Mouse (Mus musculus) testis, postnatal 10 days (tissue): ENCODE results near the gene Wnt10b.
"Not testable (repeated sequence)": the region's sequence is repeated elsewhere in the genome, so short reads cannot be mapped to it uniquely, and the experiment has no call there.

Experiments used
- DNase-seq: peaks from one replicate; pipeline ENCODE4 v3.0.0; 2021; ENCODE audit warnings: low spot score

Gene Wnt10b

GRCm38 (mm10) chr15:98772511-98773211 lies 5.3 kb downstream of the Wnt10b start:
- peak; percentile 52 for DNase-seq

- DNase-seq, result no peak
These were observed 6.0 kb downstream of the Wnt10b start for GRCm38 (mm10) chr15:98771813-98772425.

- no peak for DNase-seq
These were observed 9.7 kb downstream of the Wnt10b start for GRCm38 (mm10) chr15:98768259-98768658.

GRCm38 (mm10) chr15:98765929-98766328 lies 12.0 kb downstream of the Wnt10b start:
- no peak for DNase-seq

DNA sequence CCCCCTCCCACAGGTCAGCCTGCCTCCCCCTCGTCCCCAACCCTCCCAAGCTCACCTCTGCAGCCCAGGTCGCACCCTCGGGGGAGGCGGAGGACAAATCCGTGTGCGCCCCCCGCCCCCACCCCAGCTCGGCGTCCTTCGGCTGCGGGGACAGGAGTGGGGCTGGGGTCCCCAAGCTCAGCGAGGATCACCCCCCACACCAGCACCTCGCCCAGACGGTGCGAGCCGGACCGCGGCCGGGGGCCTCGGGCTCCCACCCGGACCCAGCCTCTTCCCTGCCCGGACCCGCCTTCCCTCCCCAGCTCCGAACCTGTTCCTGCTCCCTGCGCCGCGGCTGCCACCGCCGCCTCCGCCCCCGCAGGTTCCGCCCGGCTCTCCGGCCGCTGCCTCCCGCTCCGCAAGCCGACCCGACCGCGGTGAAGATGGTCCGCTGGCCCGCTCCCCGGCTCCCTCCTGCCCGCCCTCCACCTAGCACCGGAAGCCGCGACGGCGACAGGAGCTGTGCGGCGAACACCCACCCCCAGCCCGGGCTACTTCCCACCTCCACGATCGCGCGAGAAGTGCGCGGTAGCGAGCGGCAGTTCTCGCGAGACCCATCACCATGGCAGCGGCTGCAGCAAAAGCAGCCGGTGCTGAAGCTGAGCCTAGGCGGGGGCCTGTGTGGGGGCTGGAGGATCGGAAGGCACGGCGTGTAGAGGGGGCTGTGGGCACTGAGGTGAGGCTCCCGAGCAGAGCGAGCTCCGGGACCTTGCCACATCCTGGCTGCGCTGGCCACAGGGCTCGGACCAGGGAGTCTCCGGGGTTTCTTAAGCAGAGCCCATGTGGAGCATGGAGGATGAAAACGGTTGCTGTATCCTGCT lies 15.1 kb downstream of the Wnt10b start, which contains the start of gene Arf3:
Arf3 (minus strand) TSS at position 545 of the 860 bp plus-strand sequence.
- DNase-seq, result peak; percentile 97

DNA sequence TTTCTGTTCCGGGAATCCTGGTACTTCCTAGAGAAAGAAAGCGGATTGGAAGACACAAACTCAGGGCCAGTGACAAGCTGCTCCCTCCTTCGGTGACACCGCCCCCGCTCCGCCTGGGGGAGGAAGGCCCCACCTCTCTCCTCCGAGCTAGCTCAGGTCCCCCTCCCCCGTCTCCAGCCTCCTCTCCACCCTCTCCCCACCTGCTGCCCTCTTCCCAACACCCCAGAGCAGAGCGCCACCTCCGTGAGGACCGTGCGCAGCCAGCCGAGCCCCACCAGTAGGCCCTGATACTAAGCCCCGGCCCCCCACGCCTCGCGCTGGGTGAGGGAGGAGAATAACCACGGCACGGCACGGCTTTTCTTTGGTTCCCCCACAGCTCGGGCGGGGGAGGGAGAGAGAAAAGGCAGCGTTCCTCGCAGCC lies 15.7 kb downstream of the Wnt10b start:
- DNase-seq, result peak; percentile 91

- no peak for DNase-seq
These were observed 23.8 kb downstream of the Wnt10b start for GRCm38 (mm10) chr15:98754125-98754524.

GRCm38 (mm10) chr15:98753021-98753423 lies 24.9 kb downstream of the Wnt10b start:
- DNase-seq, result no peak

DNA sequence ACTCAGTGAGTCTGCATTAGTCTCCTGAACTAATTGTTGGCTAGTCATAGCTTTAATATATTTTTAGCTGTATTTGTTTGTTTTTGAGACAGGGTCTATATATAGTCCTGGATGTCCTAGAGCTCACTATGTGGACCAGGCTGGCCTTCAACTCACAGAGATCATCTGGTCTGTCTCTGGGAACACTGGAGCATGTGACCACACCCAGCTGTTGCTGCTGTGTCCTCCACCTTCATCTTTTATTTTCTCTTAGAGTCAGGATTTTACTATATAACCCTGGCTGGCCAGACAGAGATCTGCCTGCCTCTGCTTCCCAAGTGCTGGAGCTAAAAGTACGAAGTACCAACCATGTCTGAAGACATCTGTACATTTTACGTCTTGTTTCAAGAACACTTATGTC lies 28.9 kb downstream of the Wnt10b start:
- no peak for DNase-seq

- DNase-seq, result no peak
These were observed 30.7 kb downstream of the Wnt10b start for GRCm38 (mm10) chr15:98747296-98747695.

DNA sequence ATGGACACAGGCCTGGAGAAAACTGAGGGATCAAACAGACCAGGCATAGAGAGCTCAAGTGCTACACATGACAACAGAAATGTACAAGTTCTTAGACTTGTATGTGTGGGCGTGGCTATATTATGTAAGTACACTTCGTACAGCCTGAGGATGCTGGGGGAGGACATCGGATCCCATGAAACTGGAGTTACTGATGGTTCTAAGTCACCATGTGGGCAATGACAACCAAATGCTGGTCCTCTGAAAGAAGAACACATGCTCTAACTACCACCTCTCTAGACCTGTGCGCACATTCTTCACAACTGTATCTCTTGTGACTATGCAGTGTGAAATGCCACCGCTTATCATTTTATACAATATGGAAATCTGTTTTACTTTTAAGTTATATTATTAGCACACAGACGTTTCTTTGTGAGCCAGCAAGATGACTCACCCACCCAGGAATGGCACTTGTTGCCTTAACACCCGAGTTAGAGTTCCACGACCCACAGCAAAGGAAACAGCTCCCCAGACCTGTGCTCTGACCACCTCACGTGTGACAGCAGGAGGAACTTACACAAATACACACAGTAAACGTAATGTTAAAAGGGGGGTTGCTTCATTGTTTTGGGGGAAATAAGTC lies 31.5 kb downstream of the Wnt10b start:
- DNase-seq, result no peak

GRCm38 (mm10) chr15:98743863-98744262 lies 34.1 kb downstream of the Wnt10b start:
- DNase-seq, result not testable (repeated sequence)

DNA sequence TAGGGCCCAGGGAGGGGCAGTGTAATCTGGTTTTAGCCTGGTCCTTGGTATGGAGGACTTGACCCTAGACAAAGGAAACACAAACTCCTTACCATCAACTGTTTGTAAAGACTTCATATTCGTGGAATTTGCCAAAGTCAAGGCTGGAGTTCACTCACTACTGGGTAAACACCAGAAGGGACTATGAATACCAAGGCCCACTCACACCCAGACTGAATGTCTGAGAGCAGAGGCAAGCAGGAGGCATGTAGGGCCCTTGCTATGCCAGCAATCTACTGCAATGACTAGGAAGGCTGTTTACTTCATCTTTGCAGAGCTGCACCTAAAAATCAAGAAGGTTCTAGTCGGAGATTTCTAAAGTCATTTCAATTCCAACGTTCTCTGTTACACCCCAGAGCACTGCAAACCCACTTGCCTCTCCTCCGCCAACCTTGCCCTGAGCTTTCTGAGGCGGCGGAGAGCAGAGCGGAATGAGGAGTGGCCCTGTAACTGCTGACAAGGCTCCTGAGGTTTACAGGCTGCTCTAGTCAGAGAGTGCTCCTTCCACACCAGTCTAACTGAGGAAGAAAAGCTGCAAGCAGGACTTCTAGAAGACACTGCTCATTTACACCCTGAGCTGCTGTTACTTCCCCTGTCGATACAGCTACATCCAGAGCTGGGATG lies 35.1 kb downstream of the Wnt10b start:
- DNase-seq, result no peak

DNA sequence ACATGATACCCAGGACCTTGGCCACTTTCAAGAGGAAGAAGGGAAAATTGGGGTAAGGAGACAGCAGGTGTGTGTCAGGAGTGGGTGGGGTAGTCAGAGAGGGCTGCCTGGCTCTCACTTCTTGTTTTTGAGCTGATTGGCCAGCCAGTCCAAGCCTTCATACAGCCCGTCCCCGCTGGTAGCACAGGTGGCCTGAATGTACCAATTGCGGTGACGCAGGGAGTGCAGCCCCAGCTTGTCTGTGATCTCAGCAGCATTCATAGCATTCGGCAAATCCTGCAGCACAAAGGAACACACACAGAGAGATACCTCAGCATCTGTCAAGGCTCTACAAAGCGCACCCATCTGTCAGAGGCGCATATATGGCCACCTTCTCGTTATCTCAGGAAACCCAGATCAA lies 37.7 kb downstream of the Wnt10b start:
- no peak for DNase-seq

DNA sequence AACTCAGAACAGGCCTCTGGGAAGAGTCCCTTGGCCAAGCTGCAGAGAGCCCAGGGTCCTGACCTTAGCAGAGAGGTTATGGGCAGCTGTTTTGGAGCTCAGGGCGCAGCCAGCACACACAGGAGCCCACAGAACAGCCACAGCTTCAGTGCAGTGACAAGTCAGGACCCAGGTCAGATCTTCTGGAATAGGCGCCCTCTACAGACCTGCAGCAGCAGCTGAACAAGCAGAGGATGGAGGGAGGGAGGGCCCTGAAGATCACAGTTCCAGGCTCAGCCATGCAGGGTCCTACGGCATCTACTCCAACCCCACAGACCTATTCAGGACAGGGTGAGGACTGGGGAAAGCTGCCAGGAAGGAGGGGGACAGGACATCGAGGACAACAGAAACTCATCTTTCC lies 39.2 kb downstream of the Wnt10b start:
- DNase-seq, result no peak

DNA sequence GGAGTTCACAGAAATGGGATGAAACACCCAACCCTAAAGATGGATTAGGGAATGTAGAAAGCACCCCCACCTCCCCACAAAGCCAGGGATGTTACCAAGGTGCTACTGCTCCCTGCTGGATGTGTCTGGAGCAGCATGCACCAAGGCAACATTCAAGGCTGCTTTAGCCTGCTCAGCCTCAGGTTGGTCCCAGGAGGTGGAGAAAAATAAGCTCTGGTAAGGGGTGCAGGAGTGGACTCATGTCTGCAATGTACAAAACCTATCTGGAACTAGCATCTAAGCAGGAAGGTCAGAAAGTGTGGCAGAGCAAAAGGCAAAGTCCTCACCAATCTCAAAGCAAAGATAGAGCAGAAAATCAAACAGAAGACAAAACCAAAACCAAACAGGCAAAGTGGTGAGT lies 40.1 kb downstream of the Wnt10b start:
- DNase-seq, result peak; percentile 68

GRCm38 (mm10) chr15:98736521-98736920 lies 41.4 kb downstream of the Wnt10b start:
- no peak for DNase-seq

- DNase-seq, result no peak
These were observed 43.9 kb downstream of the Wnt10b start for GRCm38 (mm10) chr15:98733976-98734566.

GRCm38 (mm10) chr15:98733370-98733769 lies 44.6 kb downstream of the Wnt10b start:
- DNase-seq, result no peak

DNA sequence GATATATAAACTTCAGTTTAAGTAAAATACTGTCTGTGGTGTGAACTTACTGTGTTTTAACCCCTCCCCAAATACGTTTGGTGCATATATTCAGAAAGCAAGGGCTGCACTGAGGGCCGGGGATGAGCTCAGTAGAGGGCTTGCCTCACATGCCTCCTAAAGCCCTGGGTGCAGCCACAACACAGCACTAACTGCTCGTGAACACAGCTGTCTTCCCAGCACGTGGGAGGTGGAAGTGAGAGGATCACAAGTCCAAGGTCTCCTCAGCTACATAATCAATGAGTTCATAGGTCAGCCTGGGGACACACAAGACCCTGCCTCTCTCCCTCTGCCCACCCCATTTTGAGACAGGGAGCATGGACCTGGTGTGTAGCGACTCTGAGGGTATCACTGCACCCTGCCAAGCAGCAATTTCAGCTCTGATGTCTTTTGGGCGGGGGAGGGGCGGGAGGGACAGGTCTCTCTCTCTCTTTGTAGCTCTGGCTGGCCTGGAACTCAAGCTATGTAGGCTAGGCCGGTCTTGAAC lies 45.9 kb downstream of the Wnt10b start:
- no peak for DNase-seq

GRCm38 (mm10) chr15:98730790-98731189 lies 47.2 kb downstream of the Wnt10b start:
- no peak for DNase-seq
